Mouse (Mus musculus): Measurements from ENCODE around the gene Ube2d1. TPM values are rescaled to one million over a fixed set of nuclear protein-coding genes. Genes with fewer than 3 reads are reported as not detected.

Gene Ube2d1
- total RNA-seq, 2 experiments from 2014 or later: 12.4 to 24.8 TPM

DNA sequence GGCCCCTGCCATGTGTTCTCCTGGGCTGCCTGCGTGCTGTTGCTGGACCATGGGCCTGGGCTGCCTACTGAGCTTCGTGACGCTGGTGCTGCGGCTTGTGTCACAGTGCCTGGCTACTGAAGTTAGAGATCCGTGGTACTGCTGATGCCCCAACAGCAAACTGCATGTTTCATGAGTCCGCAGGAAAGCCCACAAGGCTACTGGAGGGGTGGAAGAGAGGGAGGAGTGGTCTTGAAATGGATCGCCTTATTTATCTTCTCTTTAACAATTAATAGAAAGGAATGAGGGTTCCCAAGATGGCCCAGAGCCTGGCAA, 46.9 kb downstream of the Ube2d1 start, which contains the start of gene Tfam:
Gene Tfam (minus strand): TSS at position 41 of the 315 bp plus-strand sequence.
- no peak; the same call in 1 of the 2 replicates for ATAC-seq (replicated peaks; ENCODE audit: low FRiP score, low TSS enrichment, poor library complexity, severe bottlenecking)

DNA sequence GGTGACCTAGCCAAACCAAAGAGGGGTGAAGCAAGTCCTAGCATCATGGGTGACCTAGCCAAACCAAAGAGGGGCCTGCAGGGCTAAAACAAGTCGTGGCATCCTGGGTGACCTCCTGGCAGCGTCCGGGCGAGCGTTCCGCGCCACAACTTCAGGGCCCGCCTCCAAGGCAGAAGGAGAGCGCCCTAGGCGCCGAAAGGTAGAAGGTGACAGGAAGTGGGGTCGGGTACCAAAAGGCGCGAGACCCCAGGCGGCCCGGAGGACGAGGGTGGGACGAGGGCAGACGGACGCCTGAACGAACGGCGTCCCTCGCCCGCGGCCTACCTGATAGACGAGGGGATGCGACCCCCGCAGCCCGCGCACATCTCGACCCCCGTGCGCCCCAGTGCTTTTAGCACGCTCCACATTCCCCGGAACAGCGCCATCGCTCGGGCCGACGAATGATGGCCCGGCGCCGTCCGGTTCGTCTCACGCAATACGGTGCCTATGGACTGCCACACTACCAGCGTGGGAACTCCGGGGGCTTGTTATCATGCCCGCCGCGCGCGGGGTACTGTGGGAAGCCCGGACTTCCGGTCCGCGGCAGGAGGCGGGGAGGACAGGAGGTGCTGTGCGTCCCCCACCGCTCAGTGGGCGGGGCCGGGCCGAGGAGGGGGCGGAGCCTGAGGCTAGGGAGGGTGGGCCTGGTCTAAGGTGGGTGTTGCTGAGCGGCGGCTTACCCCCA, 47.4 kb downstream of the Ube2d1 start:
- ATAC-seq (replicated peaks; ENCODE audit: low FRiP score, low TSS enrichment, poor library complexity, severe bottlenecking): peak; percentile 96

DNA sequence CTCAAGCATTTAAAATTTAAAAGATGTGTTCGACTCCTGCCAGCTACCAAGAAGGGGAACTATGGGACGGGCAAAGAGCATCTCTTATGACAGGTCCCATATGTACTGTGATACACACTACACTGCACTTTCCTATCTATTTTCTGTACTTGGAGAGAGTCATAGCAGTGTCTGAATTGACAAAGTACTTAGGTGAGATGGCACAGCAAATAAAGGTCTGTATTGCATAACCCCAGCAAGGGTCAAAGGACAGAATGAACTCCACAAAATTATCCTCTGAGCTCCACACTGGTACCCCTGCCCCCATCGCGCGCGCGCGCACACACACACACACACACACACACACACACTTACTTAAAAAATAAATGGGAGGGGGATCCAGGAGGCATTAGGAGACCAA, 51.0 kb downstream of the Ube2d1 start:
- ATAC-seq (replicated peaks; ENCODE audit: low FRiP score, low TSS enrichment, poor library complexity, severe bottlenecking): no peak

DNA sequence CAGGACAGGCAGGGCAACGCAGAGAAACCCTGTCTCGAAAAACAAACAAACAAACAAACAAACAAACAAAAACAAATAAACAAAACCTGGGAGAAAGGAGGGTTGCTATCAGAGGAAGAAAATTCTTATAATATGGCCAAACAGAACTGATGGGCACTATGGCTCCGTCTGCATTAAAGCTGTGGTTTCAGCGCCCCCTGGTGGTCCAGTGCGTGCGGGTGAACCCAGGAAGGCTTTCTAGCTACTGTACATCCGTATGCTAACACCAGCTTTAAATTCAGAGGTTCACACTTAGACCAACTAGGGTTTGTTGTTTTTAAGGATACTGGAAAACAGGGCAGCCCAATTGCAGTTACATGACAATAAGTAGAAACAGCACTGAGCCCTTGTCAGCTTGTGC, 59.2 kb downstream of the Ube2d1 start:
- peak; percentile 87 for ATAC-seq (replicated peaks; ENCODE audit: low FRiP score, low TSS enrichment, poor library complexity, severe bottlenecking)

DNA sequence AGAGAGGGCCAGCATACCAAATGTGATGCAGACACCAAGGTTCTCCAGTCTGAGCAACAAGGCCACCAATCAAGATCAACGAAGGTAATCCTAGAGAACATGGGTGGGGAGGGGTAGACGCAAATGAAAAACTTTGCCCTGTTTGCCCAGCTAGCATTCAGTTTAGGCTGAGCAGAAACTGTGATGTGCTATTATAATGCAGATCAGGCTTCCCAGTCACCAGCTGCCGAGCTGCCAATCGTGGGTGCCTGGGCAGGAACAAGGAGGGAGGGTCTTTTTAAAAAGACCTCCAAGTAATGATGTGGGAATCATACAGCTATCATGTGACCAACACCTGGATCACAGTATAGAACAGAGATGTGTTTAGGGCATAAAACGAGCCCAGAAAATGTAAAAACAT, 62.0 kb downstream of the Ube2d1 start:
- ATAC-seq (replicated peaks; ENCODE audit: low FRiP score, low TSS enrichment, poor library complexity, severe bottlenecking): no peak

DNA sequence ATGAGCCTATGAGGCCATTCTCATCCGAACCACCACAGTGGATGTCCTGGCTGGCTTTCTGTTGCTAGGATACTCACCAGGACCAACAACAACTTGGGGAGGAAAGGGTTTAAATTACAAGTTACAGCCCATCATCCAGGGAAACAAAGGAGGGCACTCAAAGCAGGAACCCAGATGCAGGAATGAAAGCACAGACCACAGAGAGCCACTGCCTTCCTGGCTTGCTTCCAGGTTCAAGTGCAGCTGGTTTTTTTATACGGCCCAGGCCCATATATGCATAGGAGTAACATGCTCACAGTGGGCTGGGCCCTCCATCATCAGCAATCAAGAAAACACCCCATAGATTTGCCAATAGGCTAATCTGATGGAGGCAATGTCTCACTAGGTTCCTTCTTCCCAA, 62.4 kb downstream of the Ube2d1 start:
- no peak for ATAC-seq (replicated peaks; ENCODE audit: low FRiP score, low TSS enrichment, poor library complexity, severe bottlenecking)

DNA sequence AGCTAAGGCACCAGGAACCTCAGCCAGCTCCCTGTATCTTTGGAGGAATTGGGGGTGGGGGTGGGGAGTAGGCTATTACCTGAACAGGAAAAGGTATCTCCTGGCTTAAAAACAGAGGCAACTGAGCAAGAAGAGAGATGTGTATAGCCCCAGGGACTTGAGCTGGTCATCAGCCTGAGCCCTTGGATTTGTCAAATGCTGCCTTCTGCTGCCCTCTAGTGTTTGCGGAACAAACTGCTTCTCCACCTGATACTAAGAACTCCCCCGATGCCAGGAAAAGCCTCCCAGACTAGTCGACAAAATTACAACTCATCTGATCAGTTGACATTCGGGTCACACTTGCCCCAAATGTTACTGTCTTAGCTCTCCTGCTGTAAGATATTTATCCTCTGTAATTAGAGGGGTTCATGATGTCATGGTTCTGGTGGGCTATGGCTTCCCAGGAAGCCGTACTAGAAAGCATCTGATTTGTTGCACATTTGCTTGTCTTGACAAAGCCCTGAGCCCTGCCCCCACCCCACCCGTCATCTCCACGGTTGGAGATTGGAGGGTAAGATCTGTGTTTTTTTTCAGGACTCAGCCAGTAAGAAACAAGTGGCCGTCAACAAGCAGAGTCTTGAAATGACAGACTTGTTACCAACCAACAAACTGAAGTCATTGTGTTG, 66.7 kb downstream of the Ube2d1 start:
- ATAC-seq (replicated peaks; ENCODE audit: low FRiP score, low TSS enrichment, poor library complexity, severe bottlenecking): peak; percentile 80

DNA sequence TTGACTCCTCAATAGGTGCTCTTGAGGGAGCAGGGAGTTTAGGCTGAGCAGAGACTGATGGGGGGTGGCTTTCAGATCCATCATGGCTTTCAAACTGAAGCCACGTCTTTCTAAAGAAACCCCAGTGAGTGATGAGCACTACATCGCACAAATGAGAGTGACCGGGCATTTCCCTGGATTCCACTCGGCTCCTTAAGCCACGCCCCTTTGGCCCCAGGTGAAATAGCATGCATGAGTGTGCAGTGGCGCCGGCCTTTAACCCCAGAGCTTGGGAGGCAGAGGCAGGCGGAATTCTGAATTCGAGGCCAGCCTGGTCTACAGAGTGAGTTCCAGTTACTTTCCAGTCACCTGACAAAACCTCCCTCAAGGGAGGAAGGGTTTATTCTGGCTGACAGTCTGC, 69.1 kb downstream of the Ube2d1 start:
- no peak for ATAC-seq (replicated peaks; ENCODE audit: low FRiP score, low TSS enrichment, poor library complexity, severe bottlenecking)

Other genes with a start within 250 kb of the Ube2d1 start
- gene Bicc1, start 125.6 kb downstream of the Ube2d1 start, total RNA-seq (2014; fragmentation: Nextera tagmentation): not detected in 2 replicates
- not detected in 2 replicates for gene Bicc1, start 125.6 kb downstream of the Ube2d1 start, total RNA-seq (2017)
- gene Tfam, start 47.0 kb downstream of the Ube2d1 start, total RNA-seq (2014; fragmentation: Nextera tagmentation): 45.5 and 81.4 TPM in 2 replicates
- 177 and 190 TPM in 2 replicates for gene Tfam, start 47.0 kb downstream of the Ube2d1 start, total RNA-seq (2017)
- gene Cisd1, start 59.7 kb upstream of the Ube2d1 start, total RNA-seq (2014; fragmentation: Nextera tagmentation): 65.6 and 69.4 TPM in 2 replicates
- 19.8 and 20.6 TPM in 2 replicates for gene Cisd1, start 59.7 kb upstream of the Ube2d1 start, total RNA-seq (2017)
- gene Ipmk, start 62.5 kb upstream of the Ube2d1 start, total RNA-seq (2014; fragmentation: Nextera tagmentation): 26.2 and 37.2 TPM in 2 replicates
- gene Ipmk, start 62.5 kb upstream of the Ube2d1 start, total RNA-seq (2017): 42.3 and 49.0 TPM in 2 replicates

Measured in megakaryocyte-erythroid progenitor cell, adult 5-6 weeks (primary cell).